ENCODE assay signal across 22 mouse cellular contexts in genomic region chrX:159315293-159315692, GRCm38 (mm10).
"Had no signal": no experiment of that assay in that cellular context is flagged by ENCODE, and none has a peak within 500 bp of the region (broad histone marks: within the 10 kb centered on the region; RNA-seq: fewer than 3 reads in every experiment).

No protein-coding gene starts in this region.

- H3K27ac ChIP-seq: limb, embryonic 10.5 days; limb, embryonic 13.5 days; liver, embryonic 12.5 days; liver, embryonic 15.5 days; lung, embryonic 15.5 days; midbrain, embryonic 10.5 days; midbrain, embryonic 13.5 days; neural tube, embryonic 13.5 days had no signal

- H3K4me3 ChIP-seq: limb, embryonic 10.5 days; limb, embryonic 13.5 days; liver, embryonic 12.5 days; liver, embryonic 15.5 days; lung, embryonic 15.5 days; megakaryocyte, embryonic 14.5 days; midbrain, embryonic 10.5 days; midbrain, embryonic 13.5 days; myocyte; neural tube, embryonic 13.5 days had no signal

- DNase-seq: kidney, adult 2 months; kidney, postnatal 10 days; kidney, postnatal 36 days; layer of hippocampus, postnatal 36 days; liver; lung, adult 18-20 months; lung, postnatal 10 days; lung, postnatal 36 days; retina, postnatal 1 day; thymus, adult 2 months; thymus, postnatal 14 days; thymus, postnatal 4 days had no signal
